Mouse (Mus musculus) MEL (cell line): ENCODE results near the gene Snupn. TPM values are rescaled to one million over a fixed set of nuclear protein-coding genes. Genes with fewer than 3 reads are reported as not detected.
A peak's percentile ranks its signal among the peaks of the same experiment; 100 is the strongest.

Experiments used
- DNase-seq: peaks from one replicate; pipeline ENCODE4 v3.0.0; 2011; ENCODE audit warnings: low read depth, low spot score
- H3K27ac ChIP-seq: 2 replicates; pipeline ENCODE4 v1.5.1; 2012; ENCODE audit warnings: low read depth, mild to moderate bottlenecking, control low read depth, low read length, moderate library complexity; ENCODE audit not compliant: control insufficient read depth
- H3K27me3 ChIP-seq, 2 experiments: fragments of 150-350 bp in 1 of 2; sonication (generic) in 1 of 2; 2 replicates each; pipeline ENCODE4 v1.6.1; 2012; ENCODE audit warnings: low read length in 2 of 2, mild to moderate bottlenecking in 2 of 2, improper control_type of control experiment in 1 of 2, moderate library complexity in 1 of 2; ENCODE audit not compliant: insufficient read depth in 2 of 2, control insufficient read depth in 1 of 2
- H3K36me3 ChIP-seq, 2 experiments: 2 replicates each; pipeline ENCODE4 v1.6.1; 2012 to 2014; ENCODE audit warnings: low read length in 2 of 2, improper control_type of control experiment in 1 of 2, inconsistent platforms in 1 of 2, mild to moderate bottlenecking in 1 of 2; ENCODE audit not compliant: insufficient read depth in 2 of 2, control insufficient read depth in 1 of 2
- H3K4me1 ChIP-seq, 2 experiments: fragments of 150-350 bp in 1 of 2; sonication (generic) in 1 of 2; 2 replicates each; pipeline ENCODE4 v1.6.1; 2012; ENCODE audit warnings: low read length in 2 of 2, improper control_type of control experiment in 1 of 2, mild to moderate bottlenecking in 1 of 2; ENCODE audit not compliant: insufficient read depth in 2 of 2, control insufficient read depth in 1 of 2
- H3K4me3 ChIP-seq, 2 experiments: fragments of 150-350 bp in 1 of 2; sonication (generic) in 1 of 2; 2 replicates each; pipeline ENCODE4 v1.5.1; 2012; ENCODE audit warnings: low read depth in 2 of 2, low read length in 2 of 2, mild to moderate bottlenecking in 2 of 2, moderate library complexity in 2 of 2, control low read depth in 1 of 2, improper control_type of control experiment in 1 of 2; ENCODE audit not compliant: control insufficient read depth in 1 of 2, insufficient read depth in 1 of 2
- H3K79me2 ChIP-seq: 2 replicates; pipeline ENCODE4 v1.6.1; 2012; ENCODE audit warnings: mild to moderate bottlenecking, low read length, moderate library complexity; ENCODE audit not compliant: control insufficient read depth, poor library complexity, insufficient read depth
- H3K9ac ChIP-seq: 2 replicates; pipeline ENCODE4 v1.6.1; 2012; ENCODE audit warnings: low read depth, mild to moderate bottlenecking, control low read depth, low read length, moderate library complexity; ENCODE audit not compliant: control insufficient read depth, poor library complexity, severe bottlenecking
- H3K9me3 ChIP-seq: fragments of 150-350 bp; sonication (generic); replicated peaks from 2 replicates; pipeline ENCODE4 v1.6.1; 2012; ENCODE audit warnings: mild to moderate bottlenecking, low read length, improper control_type of control experiment, moderate library complexity; ENCODE audit not compliant: insufficient read depth
- BHLHE40 ChIP-seq: IDR thresholded peaks from 2 replicates; pipeline ENCODE4 v1.6.1; 2012; ENCODE audit warnings: low read depth, mild to moderate bottlenecking, inconsistent platforms, low read length, improper control_type of control experiment, borderline replicate concordance
- CHD1 ChIP-seq: IDR thresholded peaks from 2 replicates; pipeline ENCODE4 v1.6.1; 2012; ENCODE audit warnings: low read depth, mild to moderate bottlenecking, inconsistent platforms, low read length, improper control_type of control experiment
- CHD2 ChIP-seq: IDR thresholded peaks from 2 replicates; pipeline ENCODE4 v1.6.1; 2011; ENCODE audit warnings: low read length, improper control_type of control experiment
- CTCF ChIP-seq, 3 experiments: IDR thresholded peaks in 2 of 3; conservative IDR thresholded peaks in 1 of 3; 2 replicates each; pipeline ENCODE4 v1.5.1; 2011 to 2012; ENCODE audit warnings: low read length in 3 of 3, low read depth in 2 of 3, mild to moderate bottlenecking in 2 of 3, improper control_type of control experiment in 1 of 3, inconsistent platforms in 1 of 3, mixed read lengths in 1 of 3, moderate library complexity in 1 of 3; ENCODE audit not compliant: control insufficient read depth in 1 of 3, insufficient read depth in 1 of 3, poor library complexity in 1 of 3, severe bottlenecking in 1 of 3
- E2F4 ChIP-seq: IDR thresholded peaks from 2 replicates; pipeline ENCODE4 v1.6.1; 2011; ENCODE audit warnings: low read depth, low read length, improper control_type of control experiment, borderline replicate concordance
- ELF1 ChIP-seq: IDR thresholded peaks from 2 replicates; pipeline ENCODE4 v1.6.1; 2014; ENCODE audit warnings: low read depth, mild to moderate bottlenecking, inconsistent platforms, low read length, improper control_type of control experiment, moderate library complexity
- EP300 ChIP-seq, 2 experiments: IDR thresholded peaks; 2 replicates each; pipeline ENCODE4 v1.6.1; 2011; ENCODE audit warnings: improper control_type of control experiment in 2 of 2, low read length in 2 of 2, low read depth in 1 of 2, mild to moderate bottlenecking in 1 of 2
- ETS1 ChIP-seq: IDR thresholded peaks from 2 replicates; pipeline ENCODE4 v1.6.1; 2012; ENCODE audit warnings: low read depth, mild to moderate bottlenecking, inconsistent platforms, low read length, improper control_type of control experiment, moderate library complexity
- GABPA ChIP-seq: IDR thresholded peaks from 2 replicates; pipeline ENCODE4 v1.6.1; 2012; ENCODE audit warnings: low read depth, mild to moderate bottlenecking, inconsistent platforms, low read length, improper control_type of control experiment, moderate library complexity
- GATA1 ChIP-seq: IDR thresholded peaks from 2 replicates; pipeline ENCODE4 v1.6.1; 2011; ENCODE audit warnings: low read depth, low read length, improper control_type of control experiment
- HCFC1 ChIP-seq: IDR thresholded peaks from 2 replicates; pipeline ENCODE4 v1.6.1; 2012; ENCODE audit warnings: low read depth, mild to moderate bottlenecking, inconsistent platforms, low read length, improper control_type of control experiment, moderate library complexity
- JUND ChIP-seq: IDR thresholded peaks from 2 replicates; pipeline ENCODE4 v1.6.1; 2011; ENCODE audit warnings: low read depth, mild to moderate bottlenecking, improper control_type of control experiment, low read length
- KAT2A ChIP-seq: conservative IDR thresholded peaks from 2 replicates; pipeline ENCODE4 v1.6.1; 2012; ENCODE audit warnings: low read depth, low read length, improper control_type of control experiment, inconsistent platforms
- MAFK ChIP-seq: IDR thresholded peaks from 2 replicates; pipeline ENCODE4 v1.6.1; 2011; ENCODE audit warnings: low read depth, mild to moderate bottlenecking, low read length, improper control_type of control experiment, borderline replicate concordance
- MAX ChIP-seq: IDR thresholded peaks from 2 replicates; pipeline ENCODE4 v1.6.1; 2011; ENCODE audit warnings: low read length, improper control_type of control experiment
- MAZ ChIP-seq: IDR thresholded peaks from 2 replicates; pipeline ENCODE4 v1.6.1; 2012; ENCODE audit warnings: low read depth, mild to moderate bottlenecking, inconsistent platforms, low read length, improper control_type of control experiment
- MEF2A ChIP-seq: IDR thresholded peaks from 2 replicates; pipeline ENCODE4 v1.6.1; 2014; ENCODE audit warnings: low read depth, mild to moderate bottlenecking, inconsistent platforms, low read length, improper control_type of control experiment; ENCODE audit not compliant: poor library complexity, insufficient replicate concordance, severe bottlenecking; ENCODE audit errors: extremely low read depth
- MXI1 ChIP-seq: IDR thresholded peaks from 2 replicates; pipeline ENCODE4 v1.6.1; 2011; ENCODE audit warnings: mild to moderate bottlenecking, low read depth, low read length, improper control_type of control experiment
- MYB ChIP-seq: IDR thresholded peaks from 2 replicates; pipeline ENCODE4 v1.6.1; 2011; ENCODE audit warnings: mild to moderate bottlenecking, low read depth, low read length, improper control_type of control experiment
- MYC ChIP-seq: IDR thresholded peaks from 2 replicates; pipeline ENCODE4 v1.6.1; 2011; ENCODE audit warnings: low read depth, mild to moderate bottlenecking, low read length, improper control_type of control experiment, moderate library complexity
- NELFE ChIP-seq: IDR thresholded peaks from 2 replicates; pipeline ENCODE4 v1.6.1; 2011; ENCODE audit warnings: low read depth, low read length, improper control_type of control experiment
- NRF1 ChIP-seq: IDR thresholded peaks from 2 replicates; pipeline ENCODE4 v1.6.1; 2014; ENCODE audit warnings: low read depth, mild to moderate bottlenecking, inconsistent platforms, low read length, improper control_type of control experiment, moderate library complexity; ENCODE audit not compliant: poor library complexity, insufficient read depth, severe bottlenecking
- POLR2A ChIP-seq, 2 experiments: IDR thresholded peaks; 2 replicates each; pipeline ENCODE4 v1.6.1; 2011 to 2012; ENCODE audit warnings: low read length in 2 of 2, mild to moderate bottlenecking in 2 of 2, control low read depth in 1 of 2, improper control_type of control experiment in 1 of 2, low read depth in 1 of 2, moderate library complexity in 1 of 2; ENCODE audit not compliant: control insufficient read depth in 1 of 2, insufficient read depth in 1 of 2, poor library complexity in 1 of 2
- POLR2AphosphoS2 ChIP-seq: IDR thresholded peaks from 2 replicates; pipeline ENCODE4 v1.6.1; 2011; ENCODE audit warnings: low read length, improper control_type of control experiment
- POLR2AphosphoS5 ChIP-seq: IDR thresholded peaks from 2 replicates; pipeline ENCODE4 v1.6.1; 2012; ENCODE audit warnings: low read depth, borderline replicate concordance, mild to moderate bottlenecking, inconsistent platforms, low read length, moderate library complexity, mixed read lengths
- RAD21 ChIP-seq: IDR thresholded peaks from 2 replicates; pipeline ENCODE4 v1.6.1; 2011; ENCODE audit warnings: mild to moderate bottlenecking, low read depth, low read length, improper control_type of control experiment
- RCOR1 ChIP-seq: IDR thresholded peaks from 2 replicates; pipeline ENCODE4 v1.6.1; 2012; ENCODE audit warnings: low read depth, mild to moderate bottlenecking, inconsistent platforms, low read length, improper control_type of control experiment
- SIN3A ChIP-seq: IDR thresholded peaks from 2 replicates; pipeline ENCODE4 v1.6.1; 2012; ENCODE audit warnings: low read length, improper control_type of control experiment, inconsistent platforms
- SMC3 ChIP-seq: IDR thresholded peaks from 2 replicates; pipeline ENCODE4 v1.6.1; 2011; ENCODE audit warnings: low read depth, low read length, improper control_type of control experiment
- TAL1 ChIP-seq: IDR thresholded peaks from 2 replicates; pipeline ENCODE4 v1.6.1; 2012; ENCODE audit warnings: mild to moderate bottlenecking, inconsistent platforms, low read length, moderate library complexity, mixed read lengths
- TBP ChIP-seq: IDR thresholded peaks from 2 replicates; pipeline ENCODE4 v1.8.0; 2011; ENCODE audit warnings: low read depth, low read length, improper control_type of control experiment
- TCF12 ChIP-seq: IDR thresholded peaks from 2 replicates; pipeline ENCODE4 v1.6.1; 2014; ENCODE audit warnings: low read depth, mild to moderate bottlenecking, inconsistent platforms, low read length, improper control_type of control experiment, moderate library complexity
- UBTF ChIP-seq: IDR thresholded peaks from 2 replicates; pipeline ENCODE4 v1.6.1; 2012; ENCODE audit warnings: low read depth, mild to moderate bottlenecking, inconsistent platforms, low read length, improper control_type of control experiment, moderate library complexity, borderline replicate concordance; ENCODE audit not compliant: insufficient read depth
- USF1 ChIP-seq: IDR thresholded peaks from 2 replicates; pipeline ENCODE4 v1.6.1; 2014; ENCODE audit warnings: low read depth, mild to moderate bottlenecking, inconsistent platforms, low read length, improper control_type of control experiment, moderate library complexity
- USF2 ChIP-seq, 2 experiments: IDR thresholded peaks; 2 replicates each; pipeline ENCODE4 v1.6.1; 2011 to 2012; ENCODE audit warnings: improper control_type of control experiment in 2 of 2, low read length in 2 of 2, borderline replicate concordance in 1 of 2, inconsistent platforms in 1 of 2, low read depth in 1 of 2, mild to moderate bottlenecking in 1 of 2; ENCODE audit not compliant: insufficient read depth in 1 of 2
- ZKSCAN1 ChIP-seq: IDR thresholded peaks from 2 replicates; pipeline ENCODE4 v1.6.1; 2012; ENCODE audit warnings: low read depth, mild to moderate bottlenecking, inconsistent platforms, low read length, improper control_type of control experiment, moderate library complexity
- ZMIZ1 ChIP-seq: IDR thresholded peaks from 2 replicates; pipeline ENCODE4 v1.6.1; 2012; ENCODE audit warnings: low read depth, mild to moderate bottlenecking, inconsistent platforms, low read length, improper control_type of control experiment, moderate library complexity
- ZNF384 ChIP-seq: IDR thresholded peaks from 2 replicates; pipeline ENCODE4 v1.6.1; 2012; ENCODE audit warnings: low read depth, mild to moderate bottlenecking, inconsistent platforms, low read length, improper control_type of control experiment
- polyA plus RNA-seq, 2 experiments: library from polyadenylated mRNA; stranded (reverse) in 1 of 2; unstranded in 1 of 2; fragments of >175 nt in 1 of 2; fragments of >200 nt in 1 of 2; gene quantifications; 2 replicates each; pipeline versions ENCODE4 v1.2.1 to v1.2.4; 2012; ENCODE audit warnings: low replicate concordance in 2 of 2, low read depth in 1 of 2; ENCODE audit not compliant: insufficient read length in 2 of 2, insufficient read depth in 1 of 2, missing spikeins in 1 of 2
- total RNA-seq: library from RNA; depleted of rRNA; stranded (reverse); fragments of 300-350 nt; gene quantifications from 2 replicates; pipeline ENCODE4 v1.2.3, GENCODE M21; 2012

Snupn gene
- total and polyA plus RNA-seq, 3 experiments = 14.6 to 14.7 TPM; not detected in 1

GRCm38 (mm10) chr9:56975199-56975598 is 24.5 kb downstream of the Snupn start:
- H3K27me3 ChIP-seq = no peaks in the 10 kb centered on the region
- H3K4me3 ChIP-seq = peak overlapping the region in 1 of 2 experiments; percentile 4; a peak in 1 of 4 replicates
- DNase-seq = peak; percentile 76
- H3K4me1 ChIP-seq = peaks cover 23 to 29% of the 10 kb centered on the region in 2 experiments
- H3K36me3 ChIP-seq = peaks cover 0 to 36% of the 10 kb centered on the region in 2 experiments; a peak in 3 of 4 replicates
- peak overlapping the region; percentile 77 for H3K27ac ChIP-seq
- H3K79me2 ChIP-seq = no peaks in the 10 kb centered on the region
- H3K9me3 ChIP-seq = no peaks in the 10 kb centered on the region
- no peak overlapping the region; the same call in 1 of the 2 replicates for H3K9ac ChIP-seq
- TF ChIP-seq MAFK (no peak), TCF12 (peak; percentile 55; the same call in 1 of the 2 replicates), CHD1 (no peak), SIN3A (peak; percentile 43; the same call in 1 of the 2 replicates), NRF1 (no peak), MYC (0 out of 2 replicates have a peak, but pooled peaks have one; percentile 30), MYB (no peak), CHD2 (no peak), JUND (no peak), MEF2A (no peak), CTCF (IDR thresholded peaks at IDR 0.05 in 2 of 3, conservative IDR thresholded peaks at IDR 0.05 in 1 of 3; ENCODE audit: control insufficient read depth in 1 of 3, insufficient read depth in 1 of 3, low read depth in 2 of 3, low read length in 3 of 3, poor library complexity in 1 of 3, severe bottlenecking in 1 of 3) (no peak), UBTF (no peak), USF2 (IDR thresholded peaks at IDR 0.05; ENCODE audit: borderline replicate concordance in 1 of 2, insufficient read depth in 1 of 2, low read depth in 1 of 2, low read length in 2 of 2) (no peak), EP300 (IDR thresholded peaks at IDR 0.05; ENCODE audit: low read depth in 1 of 2, low read length in 2 of 2) (peak; percentile 70 to 72), USF1 (no peak), RCOR1 (0 out of 2 replicates have a peak, but pooled peaks have one; percentile 9), TAL1 (no peak), KAT2A (no peak), ELF1 (no peak), RAD21 (no peak), GATA1 (peak; percentile 61), ZKSCAN1 (no peak), MAX (peak; percentile 40; the same call in 1 of the 2 replicates), BHLHE40 (no peak), E2F4 (no peak), POLR2AphosphoS5 (no peak), POLR2A (IDR thresholded peaks at IDR 0.05; ENCODE audit: control insufficient read depth in 1 of 2, insufficient read depth in 1 of 2, low read depth in 1 of 2, low read length in 2 of 2, poor library complexity in 1 of 2) (no peak), TBP (no peak), MXI1 (peak; percentile 56; the same call in 1 of the 2 replicates), ZMIZ1 (no peak), ZNF384 (no peak), NELFE (no peak), GABPA (no peak), MAZ (no peak), POLR2AphosphoS2 (no peak), ETS1 (peak; percentile 69), SMC3 (no peak), HCFC1 (no peak)
